Mouse (Mus musculus) olfactory bulb, adult 2 months (tissue): ENCODE data around the gene Ltf.

Experiments used
- CTCF ChIP-seq: fragments of 200-500 bp; IDR thresholded peaks from 2 replicates; pipeline ENCODE4 v1.5.1; 2012; ENCODE audit warnings: low read depth, mild to moderate bottlenecking, low read length, moderate library complexity; ENCODE audit not compliant: insufficient read depth
- POLR2A ChIP-seq: fragments of 200-500 bp; IDR thresholded peaks from 2 replicates; pipeline ENCODE4 v1.6.1; 2012; ENCODE audit warnings: mild to moderate bottlenecking, low read depth, low read length, moderate library complexity; ENCODE audit not compliant: insufficient read depth

- TF ChIP-seq POLR2A (no peak), CTCF (no peak)
Observed at GRCm38 (mm10) chr9:111012041-111012440, 7.0 kb upstream of the Ltf start.
